Comparison of ENCODE assay signal across 27 mouse cellular contexts in genomic region chr11:69297799-69298198, GRCm38 (mm10). TPM values are rescaled to one million over a fixed set of nuclear protein-coding genes. Genes with fewer than 3 reads are reported as not detected.
A peak's percentile ranks its signal among the peaks of the same experiment; 100 is the strongest.
DNase-seq lines count a peak whose midpoint lies in the region; ATAC-seq and TF ChIP-seq lines count a peak whose summit lies in the region.
"Had no signal": no experiment of that assay in that cellular context is flagged by ENCODE, and none has a peak within 500 bp of the region (broad histone marks: within the 10 kb centered on the region; RNA-seq: fewer than 3 reads in every experiment).

No protein-coding gene starts in this region.

- no peak overlapping the region for H3K4me3 ChIP-seq in left cerebral cortex, adult 2 months
- H3K4me3 ChIP-seq in ES-E14 (ENCODE audit: insufficient read depth in 1 of 2, low read depth in 1 of 2, low read length in 2 of 2, poor library complexity in 1 of 2, severe bottlenecking in 1 of 2) = no peak overlapping the region
- no peak overlapping the region for H3K4me3 ChIP-seq in cortical plate, adult 2 months (ENCODE audit: insufficient read depth, low read length)
- no peak overlapping the region for H3K4me3 ChIP-seq in kidney, embryonic 15.5 days (replicated peaks)
- H3K4me3 ChIP-seq: embryonic facial prominence, embryonic 13.5 days; embryonic facial prominence, embryonic 15.5 days; erythroblast, embryonic 14.5 days; forebrain, embryonic 10.5 days; forebrain, embryonic 12.5 days had no signal

- no peaks in the 10 kb centered on the region for H3K27me3 ChIP-seq in kidney, embryonic 15.5 days
- H3K27me3 ChIP-seq: CH12.LX; embryonic facial prominence, embryonic 13.5 days; embryonic facial prominence, embryonic 15.5 days; forebrain, embryonic 12.5 days had no signal

- no peaks in the 10 kb centered on the region for H3K9me3 ChIP-seq in ES-E14 (ENCODE audit: control insufficient read depth, insufficient read depth, low read depth, low read length)
- no peaks in the 10 kb centered on the region for H3K9me3 ChIP-seq in kidney, embryonic 15.5 days (replicated peaks)
- H3K9me3 ChIP-seq: embryonic facial prominence, embryonic 13.5 days; embryonic facial prominence, embryonic 15.5 days; forebrain, embryonic 10.5 days; forebrain, embryonic 12.5 days had no signal

- H3K36me3 ChIP-seq in ES-E14 (ENCODE audit: control insufficient read depth, insufficient read depth, low read length, poor library complexity, severe bottlenecking) = peaks cover 9% of the 10 kb centered on the region; the same call in 1 of the 2 replicates
- H3K36me3 ChIP-seq in kidney, embryonic 15.5 days = peaks cover 47% of the 10 kb centered on the region

- WGBS in kidney, embryonic 15.5 days = 95% methylated on average over 2 of the region's 2 CpGs

- peak overlapping the region; percentile 44; the same call in 1 of the 2 replicates for H3K27ac ChIP-seq in left cerebral cortex, adult 2 months
- H3K27ac ChIP-seq in ES-E14 (ENCODE audit: insufficient read depth, low read depth, low read length, poor library complexity, severe bottlenecking) = no peak overlapping the region
- peak overlapping the region; percentile 6; the same call in 1 of the 2 replicates for H3K27ac ChIP-seq in cortical plate, adult 2 months (ENCODE audit: insufficient read depth, low read length)
- H3K27ac ChIP-seq in kidney, embryonic 15.5 days = no peak overlapping the region
- H3K27ac ChIP-seq: embryonic facial prominence, embryonic 13.5 days; embryonic facial prominence, embryonic 15.5 days; forebrain, embryonic 10.5 days; forebrain, embryonic 12.5 days had no signal

- no peak for DNase-seq in frontal cortex, postnatal 10 days (ENCODE audit: low spot score in 2 of 2)
- DNase-seq in left cerebral cortex, adult 2 months (ENCODE audit: extremely low spot score in 1 of 2, low spot score in 2 of 2) = no peak
- DNase-seq in left cerebral cortex, postnatal 14 days (ENCODE audit: low spot score in 2 of 2) = no peak
- DNase-seq in ES-E14 (ENCODE audit: low read depth, low spot score) = no peak
- DNase-seq in yolk sac, embryonic 10.5 days (ENCODE audit: low spot score) = no peak
- DNase-seq: adrenal gland, adult 2 months; adrenal gland, postnatal 10 days; adrenal gland, postnatal 25 days; B cell, adult 2 months; cerebellum, adult 11-12 months; cerebellum, adult 2 months; cerebellum, adult 9-10 months; cerebellum, postnatal 10 days; cerebellum, postnatal 25 days; embryo, embryonic 11 days had no signal

- H3K4me2 ChIP-seq in kidney, embryonic 15.5 days = no peak overlapping the region
- H3K4me2 ChIP-seq: embryonic facial prominence, embryonic 13.5 days; embryonic facial prominence, embryonic 15.5 days; forebrain, embryonic 12.5 days had no signal

- peaks cover 3 to 4% of the 10 kb centered on the region in 2 experiments; a peak in 1 of 4 replicates for H3K4me1 ChIP-seq in ES-E14 (ENCODE audit: control insufficient read depth in 2 of 2, insufficient read depth in 2 of 2, low read length in 2 of 2, poor library complexity in 1 of 2)
- H3K4me1 ChIP-seq in cortical plate, adult 2 months (ENCODE audit: control insufficient read depth, insufficient read depth, low read length) = no peaks in the 10 kb centered on the region; the same call in 1 of the 2 replicates
- H3K4me1 ChIP-seq in kidney, embryonic 15.5 days = no peaks in the 10 kb centered on the region
- H3K4me1 ChIP-seq: embryonic facial prominence, embryonic 13.5 days; embryonic facial prominence, embryonic 15.5 days; forebrain, embryonic 12.5 days had no signal

- in situ Hi-C loops in ES-E14 (cut with MboI; ENCODE audit: low sequenced_read_pairs in 2 of 2, unreplicated experiment in 2 of 2) = no loop called here

- intact Hi-C loops in left cerebral cortex, adult 2 months (cut with DNase I) = no loop called here
- intact Hi-C loops in left cerebral cortex, postnatal 14 days (cut with DNase I) = no loop called here

- no peak overlapping the region for H3K9ac ChIP-seq in ES-E14 (ENCODE audit: insufficient read depth, low read depth, low read length, poor library complexity, severe bottlenecking)
- no peak overlapping the region for H3K9ac ChIP-seq in kidney, embryonic 15.5 days
- H3K9ac ChIP-seq: embryonic facial prominence, embryonic 13.5 days; embryonic facial prominence, embryonic 15.5 days; forebrain, embryonic 12.5 days had no signal

- TF ChIP-seq CTCF in left cerebral cortex, adult 2 months (IDR thresholded peaks at IDR 0.05) = no peak
- no peak for TF ChIP-seq CTCF in cortical plate, adult 2 months (IDR thresholded peaks at IDR 0.05; ENCODE audit: extremely low read depth, insufficient read depth, low read length)

- no peak for TF ChIP-seq POLR2A in cortical plate, adult 2 months (IDR thresholded peaks at IDR 0.05; ENCODE audit: extremely low read depth, insufficient read depth, low read length)

- peak; percentile 50; the same call in 1 of the 2 replicates for ATAC-seq in frontal cortex, adult (ENCODE audit: low TSS enrichment)
- no peak for ATAC-seq in kidney, embryonic 15.5 days (replicated peaks; ENCODE audit: low FRiP score)
- ATAC-seq: CD4-positive, CD25-positive, alpha-beta regulatory T cell, adult 4 months; forebrain, embryonic 14.5 days; forebrain, embryonic 16.5 days had no signal

TF ChIP-seq in ES-E14, 5 proteins besides CTCF, POLR2A, EP300 and RAD21:
- TF ChIP-seq ZNF384 (IDR thresholded peaks at IDR 0.05; ENCODE audit: low read depth, low read length) (0 out of 2 replicates have a peak, but pooled peaks have one; percentile 11), CHD2 (IDR thresholded peaks at IDR 0.05; ENCODE audit: low read depth, low read length) (no peak), ZC3H11A (IDR thresholded peaks at IDR 0.05; ENCODE audit: borderline replicate concordance, low read depth, low read length) (no peak)
TF ChIP-seq in ES-E14: peak in this region for 1.

RNA-seq across cellular contexts. Expression of gene Cntrob, which starts 25.8 kb away (rescaled TPM):
- 10 to 100 TPM; 19.2 to 27.1 TPM for total RNA-seq in left cerebral cortex, adult 2 months (2021)
- total RNA-seq in left cerebral cortex, postnatal 14 days (2021) = 10 to 100 TPM; 13.4 to 16.1 TPM
- total RNA-seq in ES-E14 (2012; rRNA removed) = 23.0 and 27.4 TPM in 2 replicates
- polyA plus RNA-seq in cortical plate, adult 2 months (2012; rRNA removed) = 25.4 and 32.3 TPM in 2 replicates
- polyA plus RNA-seq in kidney, embryonic 15.5 days (2015; fragmentation: Nextera tagmentation; extraction: Ambion mirVana) = 23.0 and 23.9 TPM in 2 replicates

RNA-seq across cellular contexts. Expression of gene Trappc1, which starts 26.0 kb away (rescaled TPM):
- 10 to 100 TPM; 58.8 to 60.1 TPM for total RNA-seq in left cerebral cortex, adult 2 months (2021)
- total RNA-seq in left cerebral cortex, postnatal 14 days (2021) = 10 to 100 TPM; 60.1 to 67.7 TPM
- 44.1 and 62.2 TPM in 2 replicates for total RNA-seq in ES-E14 (2012; rRNA removed)
- polyA plus RNA-seq in cortical plate, adult 2 months (2012; rRNA removed) = 73.9 and 77.0 TPM in 2 replicates
- polyA plus RNA-seq in kidney, embryonic 15.5 days (2015; fragmentation: Nextera tagmentation; extraction: Ambion mirVana) = 152 and 160 TPM in 2 replicates

RNA-seq across cellular contexts. Expression of gene Kcnab3, which starts 28.3 kb away (rescaled TPM):
- total RNA-seq in left cerebral cortex, adult 2 months (2021) = 10 to 100 TPM; 95.5 to 95.8 TPM
- 10 to 100 TPM; 30.8 to 36.9 TPM for total RNA-seq in left cerebral cortex, postnatal 14 days (2021)
- 1.6 and 2.2 TPM in 2 replicates for total RNA-seq in ES-E14 (2012; rRNA removed)
- 96.5 and 106 TPM in 2 replicates for polyA plus RNA-seq in cortical plate, adult 2 months (2012; rRNA removed)
- 2.9 and 3.5 TPM in 2 replicates for polyA plus RNA-seq in kidney, embryonic 15.5 days (2015; fragmentation: Nextera tagmentation; extraction: Ambion mirVana)
- polyA plus RNA-seq: erythroblast, embryonic 14.5 days had no signal

RNA-seq across cellular contexts. Expression of gene Rnf227, which starts 42.5 kb away (rescaled TPM):
- total RNA-seq in left cerebral cortex, adult 2 months (2021) = 100 to 1,000 TPM; 170 to 181 TPM
- total RNA-seq in left cerebral cortex, postnatal 14 days (2021) = 100 to 1,000 TPM in 1 of 2 experiments, 10 to 100 TPM in 1; 95.7 to 101 TPM
- total RNA-seq in ES-E14 (2012; rRNA removed) = 1.3 and 1.8 TPM in 2 replicates
- 142 and 144 TPM in 2 replicates for polyA plus RNA-seq in cortical plate, adult 2 months (2012; rRNA removed)
- polyA plus RNA-seq in kidney, embryonic 15.5 days (2015; fragmentation: Nextera tagmentation; extraction: Ambion mirVana) = 16.6 and 17.1 TPM in 2 replicates

Comparison
In these comparisons a context has a peak if more than half of its experiments do, and no peak if none do; other contexts are left out.
1. H3K27ac ChIP-seq: peak in left cerebral cortex, adult 2 months (single experiment) and cortical plate, adult 2 months (single experiment); none in ES-E14 (single experiment) and kidney, embryonic 15.5 days (single experiment).